Mouse (Mus musculus) fibroblast of lung, adult 2 months (primary cell): ENCODE measurements around the gene Slc26a8.
"Not testable (repeated sequence)": the region's sequence is repeated elsewhere in the genome, so short reads cannot be mapped to it uniquely, and the experiment has no call there.

Experiments used
- DNase-seq: peaks from one replicate; pipeline ENCODE4 v3.0.0-alpha.2; 2011; ENCODE audit warnings: low read depth

Gene Slc26a8

DNA sequence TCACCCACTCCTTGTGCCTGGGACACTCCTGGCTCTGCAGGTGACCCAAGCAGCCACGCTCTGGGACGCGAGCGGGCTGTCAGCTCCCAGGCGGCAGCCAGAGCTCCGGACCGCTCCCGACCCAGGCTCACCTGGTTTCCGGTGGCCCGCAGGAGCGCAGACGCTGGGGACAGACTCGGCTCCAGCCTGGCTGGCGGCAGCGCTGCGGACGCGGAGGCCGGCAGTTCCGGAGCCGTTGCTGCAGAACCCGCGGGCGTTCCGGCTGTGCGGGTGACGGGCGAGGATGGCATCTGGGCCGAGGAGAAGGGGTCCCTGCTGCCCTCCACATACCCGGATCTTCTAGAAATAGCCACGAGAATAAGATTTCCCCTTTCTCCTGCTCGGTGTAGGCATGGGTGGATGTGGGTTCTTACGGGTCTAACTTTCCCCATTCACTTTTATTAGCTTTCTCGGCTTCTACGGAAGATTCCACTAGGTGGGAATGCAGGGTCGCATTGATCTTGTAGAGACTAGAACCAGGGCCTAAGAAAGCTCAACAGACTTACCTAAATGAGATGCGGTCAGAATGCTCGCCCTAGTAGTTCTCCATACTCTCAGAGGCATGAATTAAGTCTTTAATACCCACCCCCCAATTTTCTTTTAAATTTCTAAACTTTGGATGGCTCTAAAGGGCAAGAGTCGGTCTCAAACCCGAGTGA is at the start of gene Slc26a8:
Slc26a8 (minus strand) TSS at position 648 of the 698 bp plus-strand sequence.
- DNase-seq: no peak

DNA sequence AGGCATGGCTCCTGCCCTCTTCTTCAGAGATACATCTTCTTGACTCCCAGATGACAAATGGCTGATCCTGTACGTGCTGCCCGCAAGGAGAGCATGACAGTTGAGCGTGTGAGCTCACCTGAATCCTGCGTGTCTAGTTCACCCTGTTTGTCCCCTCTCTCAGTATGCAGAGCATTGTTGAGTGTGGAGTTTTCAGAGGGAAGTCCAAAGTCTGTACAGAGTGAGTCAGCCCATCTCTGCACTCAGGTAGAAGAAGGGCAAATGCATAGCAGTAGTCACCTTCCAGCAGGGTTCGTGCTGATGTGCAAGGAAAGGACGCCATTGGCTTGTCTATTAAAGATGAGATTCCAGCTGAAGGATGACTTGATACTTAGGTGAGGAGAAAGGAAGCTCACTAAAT is 49.2 kb upstream of the Slc26a8 start:
- DNase-seq: no peak

DNA sequence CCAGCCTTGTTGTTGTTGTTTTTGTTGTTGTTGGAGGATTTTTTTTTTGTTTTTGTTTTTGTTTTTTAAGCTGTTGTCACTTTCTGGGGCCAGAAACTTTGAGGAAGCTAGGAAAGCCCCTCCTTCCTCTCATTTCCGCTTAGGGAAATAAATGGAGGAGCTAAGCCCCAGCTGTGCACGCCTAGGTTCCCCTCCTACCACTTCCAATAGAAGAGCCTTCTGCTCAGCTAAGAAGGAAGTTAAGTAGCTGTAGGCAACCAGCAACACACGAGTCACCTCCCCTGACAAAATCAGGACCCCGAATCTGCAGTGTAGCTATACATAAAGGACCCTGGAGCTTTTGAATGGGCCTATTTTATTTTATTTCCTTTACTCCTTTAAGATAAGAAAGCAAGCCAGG is 47.9 kb upstream of the Slc26a8 start:
- no peak for DNase-seq

DNA sequence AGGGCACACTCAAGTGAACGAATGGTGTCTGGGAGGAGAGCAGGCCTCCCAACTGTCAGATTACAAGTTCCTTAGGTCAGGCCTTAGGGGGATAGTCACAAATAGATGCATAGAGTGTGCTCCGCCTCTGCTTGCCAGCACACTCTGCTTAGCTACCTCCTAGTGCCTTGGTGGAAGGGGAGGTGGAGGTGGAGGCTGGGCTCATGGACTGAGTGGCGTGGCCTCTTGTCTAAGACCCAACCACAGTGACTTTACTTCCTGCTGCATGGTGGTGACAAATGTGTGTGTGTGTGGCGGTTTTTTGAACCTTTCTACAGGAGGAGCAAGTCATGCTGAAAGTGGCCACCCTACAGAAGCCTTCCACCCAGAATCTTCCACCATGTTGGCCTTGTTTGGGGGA is 46.5 kb upstream of the Slc26a8 start:
- DNase-seq: no peak

DNA sequence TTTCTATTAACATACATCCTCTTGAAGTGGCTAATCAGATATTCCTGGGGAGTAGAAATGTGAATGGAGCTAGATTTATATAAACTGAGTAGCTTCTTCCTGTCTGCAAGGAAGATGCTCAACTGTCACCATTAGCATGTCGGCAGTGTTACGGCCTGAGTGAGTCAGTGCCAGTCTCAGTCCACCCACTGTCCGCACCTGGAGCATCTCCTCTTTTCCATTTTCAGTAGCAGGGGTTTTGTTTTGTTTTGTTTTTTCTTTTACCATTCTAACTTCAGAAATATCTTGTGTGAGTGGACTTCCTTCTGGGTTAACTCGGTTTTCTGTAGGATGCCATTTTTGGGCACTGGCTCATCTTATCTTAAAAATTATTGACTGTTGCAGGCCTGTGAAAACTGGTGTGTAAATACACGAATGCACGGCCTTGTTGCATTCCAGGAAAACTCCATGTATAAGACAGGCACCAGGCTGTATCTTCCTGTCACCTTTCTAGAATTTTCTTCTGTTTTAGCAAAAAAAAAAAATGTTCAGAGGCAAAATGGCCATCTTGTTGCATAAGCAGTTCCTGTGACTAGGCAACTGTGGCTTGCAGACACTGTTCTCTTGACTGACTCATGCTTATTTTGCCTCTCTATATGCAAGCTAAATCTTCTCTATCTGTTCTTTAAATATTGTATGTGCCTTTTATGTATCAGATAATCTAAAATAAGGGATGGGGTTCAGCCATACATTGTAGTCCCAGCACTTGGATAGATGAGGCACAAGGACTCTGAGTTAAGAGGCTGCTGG is 45.5 kb upstream of the Slc26a8 start:
- DNase-seq: no peak

DNA sequence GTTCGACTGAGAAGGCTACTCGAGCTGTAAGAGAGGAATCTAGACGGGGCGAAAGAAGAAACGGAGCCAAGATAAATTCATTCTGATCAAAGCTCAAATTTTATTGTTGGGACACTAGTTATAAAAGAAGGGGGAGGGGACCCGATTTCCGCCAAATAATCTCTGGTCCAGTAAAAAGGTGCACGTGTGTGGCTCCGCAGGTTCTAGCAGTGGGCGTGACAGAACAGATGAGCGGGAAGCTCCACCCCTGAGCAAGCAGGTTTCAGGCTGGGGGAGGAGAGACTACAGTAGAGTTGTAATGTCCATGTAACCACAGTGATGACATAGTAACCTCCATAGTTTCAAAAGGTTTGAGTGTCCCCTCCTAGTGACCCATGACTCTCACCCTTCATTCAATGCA is 37.5 kb upstream of the Slc26a8 start:
- not testable (repeated sequence) for DNase-seq

DNA sequence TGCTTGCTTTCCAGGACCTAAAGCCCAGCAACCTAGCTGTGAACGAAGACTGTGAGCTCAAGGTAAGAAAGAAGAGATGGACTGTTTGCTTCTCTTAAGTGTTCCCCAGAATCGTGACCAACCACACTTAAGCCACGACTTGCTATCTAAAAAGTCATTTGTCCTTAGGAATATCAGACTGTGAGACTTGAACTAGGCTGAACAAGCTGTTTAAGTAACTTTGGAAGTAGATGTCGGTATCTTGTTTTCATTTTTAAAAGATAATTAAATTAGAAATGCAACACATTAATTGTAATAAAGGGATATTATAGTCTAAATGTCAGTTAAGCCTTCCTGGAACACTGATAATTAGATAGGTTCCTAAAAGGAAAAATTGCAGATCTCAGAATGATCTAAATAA is 35.8 kb upstream of the Slc26a8 start, which contains the start of gene AC170998.1:
AC170998.1 (plus strand) TSS at position 301 of the 400 bp plus-strand sequence.
- DNase-seq: no peak

DNA sequence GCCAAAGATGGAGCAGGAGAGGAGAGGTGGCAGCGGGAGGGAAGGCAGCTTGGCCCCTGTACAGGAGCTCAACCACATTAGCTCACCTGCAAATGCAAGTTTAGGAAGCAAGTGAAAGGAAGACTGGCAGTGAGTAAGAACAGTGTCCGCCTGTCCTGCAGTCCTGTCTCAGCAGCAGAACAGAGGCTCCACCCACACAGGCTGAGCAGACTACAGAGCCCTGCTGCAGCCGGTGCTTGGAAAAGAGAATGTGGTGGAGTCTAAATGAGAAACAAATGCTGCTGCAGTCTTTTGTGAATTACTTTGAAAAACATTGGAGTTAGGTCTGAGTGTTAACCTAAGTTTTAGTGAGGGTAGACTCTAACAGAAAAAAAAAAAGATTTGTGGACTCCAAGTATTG is 27.5 kb upstream of the Slc26a8 start:
- no peak for DNase-seq

DNA sequence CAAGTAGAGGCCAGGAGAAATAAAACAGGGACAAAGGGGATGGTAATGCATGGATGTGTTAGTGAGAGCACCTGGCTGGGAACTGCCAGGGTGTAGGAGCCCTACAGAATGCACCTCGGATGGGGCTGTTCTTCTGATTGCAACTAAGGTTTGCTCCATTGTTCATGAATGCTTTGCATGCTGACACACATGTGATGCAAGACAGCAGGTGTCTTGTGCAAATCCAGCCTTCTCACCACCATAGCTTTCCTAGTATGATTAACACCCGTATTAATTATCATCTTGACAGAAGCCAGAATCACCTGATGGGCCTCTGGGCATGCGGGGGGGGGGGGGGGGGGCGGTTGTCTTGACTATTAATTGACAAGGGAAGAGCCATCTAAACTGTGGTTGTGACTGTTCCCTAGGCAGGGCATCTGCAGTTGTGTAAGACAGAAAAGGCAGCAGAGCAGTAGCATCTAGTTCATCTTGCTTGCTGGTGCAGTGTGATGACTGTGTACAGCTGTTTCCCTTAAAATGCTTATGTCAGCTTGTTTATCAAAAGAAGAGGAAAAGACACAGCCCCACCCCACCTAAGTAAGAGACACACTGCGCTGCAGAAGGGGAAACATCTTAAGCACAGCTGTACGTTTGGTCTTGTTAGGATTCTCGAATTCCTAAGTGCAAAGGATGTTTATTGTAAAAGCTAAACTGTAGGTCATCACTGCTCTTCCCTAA is 26.0 kb upstream of the Slc26a8 start:
- no peak for DNase-seq

DNA sequence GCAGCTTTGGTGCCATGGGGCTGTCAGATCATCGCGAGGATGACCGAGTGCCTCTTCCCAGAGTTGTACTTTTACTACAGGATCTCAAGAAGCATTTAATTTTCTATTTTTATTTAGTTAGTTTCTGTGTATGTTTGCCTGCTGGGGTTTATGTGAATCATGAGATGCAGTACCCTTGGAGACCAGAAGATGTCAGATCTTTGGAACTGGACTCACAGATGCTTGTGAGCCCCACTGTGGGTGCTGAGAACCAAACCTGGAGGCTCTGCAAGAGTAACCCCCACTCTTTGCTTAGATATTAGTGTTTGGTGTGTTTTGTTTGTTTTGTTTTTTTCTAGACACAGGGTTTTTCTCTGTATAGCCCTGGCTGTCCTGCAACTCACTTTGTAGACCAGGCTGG is 24.0 kb upstream of the Slc26a8 start:
- DNase-seq: no peak

DNA sequence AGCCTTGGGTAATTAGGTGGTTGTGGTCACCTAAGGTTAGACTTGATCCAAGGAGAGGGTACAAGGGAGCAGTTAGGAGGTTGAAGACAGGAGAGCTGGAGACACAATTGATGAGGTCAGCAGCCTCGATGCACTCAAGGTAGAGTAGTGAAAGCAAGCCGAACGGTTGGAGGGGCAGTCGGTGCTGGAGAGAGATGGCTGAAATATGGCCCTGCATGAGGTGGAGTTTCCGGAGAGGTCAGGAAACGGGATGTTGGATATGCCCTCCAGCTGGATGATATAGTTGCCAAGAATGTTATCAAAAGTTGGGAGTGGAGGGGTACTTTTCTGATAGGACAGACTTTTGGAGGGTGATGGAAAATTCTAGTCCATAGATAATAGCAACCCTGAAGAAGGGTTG is 22.3 kb upstream of the Slc26a8 start:
- no peak for DNase-seq

DNA sequence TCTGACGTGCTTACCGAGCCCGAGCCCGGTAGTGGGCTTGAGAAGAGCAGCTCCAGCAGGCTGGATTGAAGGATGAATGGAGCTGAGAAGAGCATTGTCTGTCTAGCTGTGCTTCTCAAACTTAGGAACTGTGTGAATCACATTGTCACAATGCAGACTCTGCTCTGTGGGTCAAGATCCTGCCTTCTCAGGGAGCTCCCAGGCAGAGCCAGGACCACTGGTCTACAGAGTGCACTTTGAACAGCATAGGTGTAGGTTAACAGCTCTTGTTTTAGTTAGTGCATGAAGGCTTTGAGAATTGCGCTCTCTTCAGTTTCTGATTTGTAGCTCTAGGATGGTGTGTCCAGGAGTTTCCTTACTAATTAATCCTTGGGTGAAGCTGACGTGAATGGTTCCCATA is 21.2 kb upstream of the Slc26a8 start:
- DNase-seq: no peak

DNA sequence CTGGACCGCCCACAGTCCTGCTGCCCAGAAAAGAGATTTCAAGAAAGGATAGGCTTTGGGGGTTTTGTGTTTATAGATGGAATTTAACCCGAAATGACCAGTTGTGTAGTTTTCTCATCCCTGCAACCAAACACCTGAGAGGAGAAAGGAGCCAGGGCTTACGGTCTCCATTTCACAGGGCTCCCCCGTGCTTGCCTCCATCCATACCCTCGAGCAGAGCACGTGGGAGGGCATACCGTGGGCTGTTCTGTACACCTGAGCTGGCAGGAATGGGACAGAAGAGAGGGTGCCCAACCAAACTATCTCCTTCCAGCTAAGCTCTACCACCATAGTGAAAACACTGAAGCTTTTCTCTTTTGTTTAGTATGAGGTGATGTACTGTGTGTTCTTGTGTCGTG is 20.3 kb upstream of the Slc26a8 start:
- DNase-seq: no peak

DNA sequence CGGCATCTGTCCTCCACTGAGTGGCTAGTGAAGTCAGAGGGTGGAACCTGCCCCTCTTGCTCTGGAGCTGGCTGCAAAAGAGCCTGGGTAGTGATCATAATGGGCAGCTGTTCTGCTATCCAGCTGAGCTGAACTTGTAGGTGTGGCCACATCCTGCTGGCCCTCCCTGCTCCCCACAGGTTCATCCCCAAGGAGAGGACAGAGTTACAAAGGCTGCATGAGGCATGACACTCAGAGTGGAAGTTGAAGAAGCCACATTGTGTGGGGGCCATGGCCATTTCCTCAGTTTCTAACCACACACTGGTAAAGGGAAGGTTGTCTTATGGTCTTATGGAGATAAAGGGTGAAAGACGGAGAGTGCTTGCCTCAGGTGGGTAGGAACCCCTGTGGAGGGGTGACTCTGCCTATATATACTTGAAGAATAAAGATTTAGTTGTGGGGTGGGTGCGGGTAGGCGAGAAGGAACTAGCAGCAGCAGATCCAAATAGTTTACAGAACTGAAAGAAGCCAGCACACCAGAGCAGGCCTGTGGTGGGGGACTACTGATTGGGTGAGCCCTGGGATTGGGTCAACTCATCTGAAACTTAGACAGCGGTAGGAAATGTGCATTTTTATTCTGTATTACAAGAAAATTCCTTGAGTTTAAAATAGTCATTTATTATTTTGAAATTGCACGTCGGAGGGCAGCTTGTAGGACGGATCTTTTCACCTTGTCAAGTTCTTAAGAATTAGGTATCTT is 19.7 kb upstream of the Slc26a8 start:
- DNase-seq: no peak

DNA sequence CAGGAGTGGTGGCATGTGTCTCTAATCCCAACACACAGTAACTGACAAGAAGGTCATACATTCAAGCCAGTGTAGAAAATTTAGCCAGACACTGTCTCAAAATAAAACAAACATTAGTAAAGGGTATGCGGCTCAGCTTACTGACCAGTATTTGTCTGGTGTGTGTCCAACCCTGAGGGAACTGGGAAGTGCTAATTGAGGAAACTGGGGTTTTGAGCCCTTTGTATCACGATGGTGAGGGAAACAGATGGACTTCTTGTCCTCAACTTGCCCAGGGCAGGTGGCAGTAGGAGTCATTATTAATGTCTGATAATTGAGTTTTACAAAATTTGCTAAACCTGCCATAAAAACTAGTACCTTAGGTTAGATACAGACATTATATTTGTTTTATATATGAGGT is 19.0 kb upstream of the Slc26a8 start:
- no peak for DNase-seq

DNA sequence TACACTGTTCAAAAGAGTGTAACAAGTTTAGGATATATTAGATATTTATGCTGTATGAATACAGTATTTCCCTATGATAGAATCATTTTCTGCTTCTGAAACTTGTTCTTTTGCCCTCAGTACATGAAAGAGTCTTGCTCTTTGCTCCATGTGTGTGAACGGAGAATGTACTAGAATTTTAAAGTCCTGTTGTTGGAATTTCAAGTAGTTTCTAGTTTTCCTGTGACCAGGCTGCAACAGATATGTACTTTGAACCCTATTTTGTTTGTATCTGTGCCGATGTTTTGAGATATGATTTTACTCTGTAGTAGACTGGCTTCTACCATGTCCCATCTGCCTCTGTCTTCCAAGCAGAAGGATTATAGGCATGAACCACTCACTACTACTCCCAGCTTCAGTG is 17.8 kb upstream of the Slc26a8 start:
- DNase-seq: no peak

DNA sequence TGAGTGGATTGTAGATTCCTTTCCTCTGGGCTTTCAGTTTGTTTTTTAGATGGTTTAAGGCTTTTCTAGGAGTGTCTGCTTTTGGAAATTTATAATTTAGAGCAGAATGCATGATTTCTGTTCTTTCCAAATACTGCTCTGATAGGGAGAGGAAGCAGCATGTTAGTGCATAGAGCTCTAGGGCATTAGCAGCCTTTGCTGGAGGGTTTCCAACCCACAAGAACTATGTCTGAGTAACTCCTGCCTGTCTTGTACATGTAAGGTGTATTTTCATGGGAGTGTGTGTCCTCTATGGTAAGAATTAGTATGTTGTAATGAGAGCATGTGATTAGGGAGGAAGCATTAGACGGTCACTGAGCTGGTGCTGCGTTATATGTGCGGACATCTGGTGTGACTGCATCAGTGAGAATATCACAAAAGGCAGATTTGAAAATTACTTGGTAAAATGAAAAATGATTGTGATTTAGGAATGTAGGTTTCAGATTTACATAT is 17.1 kb upstream of the Slc26a8 start:
- no peak for DNase-seq

DNA sequence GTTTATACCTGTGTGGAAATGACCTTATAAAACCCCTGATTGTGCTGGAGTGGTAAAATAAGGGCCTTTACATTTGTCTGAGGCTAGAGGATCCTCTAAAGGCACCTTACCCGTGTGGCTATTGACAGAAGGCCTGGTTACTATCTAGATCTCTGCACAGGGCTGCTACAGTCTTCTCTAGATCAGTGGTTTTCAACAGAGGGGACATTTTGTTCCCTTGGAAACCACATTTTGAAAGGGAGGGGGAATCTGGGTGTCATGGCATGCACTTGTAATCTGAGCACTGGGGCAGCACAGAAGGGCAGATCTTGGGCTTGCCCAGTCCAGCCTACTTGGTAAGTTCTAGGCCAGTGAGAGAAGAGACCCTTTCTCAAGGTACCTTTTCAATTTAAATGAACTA is 16.7 kb upstream of the Slc26a8 start:
- DNase-seq: no peak

DNA sequence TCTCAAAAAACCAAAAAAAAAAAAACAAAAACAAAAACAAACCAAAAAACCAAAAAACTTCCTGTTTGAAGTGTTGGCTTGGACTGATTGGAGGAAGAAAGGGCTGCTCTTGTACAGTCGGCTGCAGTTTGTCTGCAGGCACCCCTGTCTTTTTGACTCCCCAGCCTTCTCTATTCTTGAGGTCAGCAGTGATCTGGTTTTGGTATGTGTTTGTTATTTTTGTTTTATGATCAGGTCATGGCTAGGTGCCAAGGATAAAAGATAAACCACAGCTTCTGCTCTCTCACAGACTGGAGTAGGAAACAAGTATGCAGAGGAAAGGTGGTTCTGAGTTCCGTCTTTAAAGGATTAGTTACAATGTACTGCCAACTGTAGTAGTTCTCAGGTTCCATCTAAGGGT is 12.6 kb upstream of the Slc26a8 start:
- DNase-seq: no peak

DNA sequence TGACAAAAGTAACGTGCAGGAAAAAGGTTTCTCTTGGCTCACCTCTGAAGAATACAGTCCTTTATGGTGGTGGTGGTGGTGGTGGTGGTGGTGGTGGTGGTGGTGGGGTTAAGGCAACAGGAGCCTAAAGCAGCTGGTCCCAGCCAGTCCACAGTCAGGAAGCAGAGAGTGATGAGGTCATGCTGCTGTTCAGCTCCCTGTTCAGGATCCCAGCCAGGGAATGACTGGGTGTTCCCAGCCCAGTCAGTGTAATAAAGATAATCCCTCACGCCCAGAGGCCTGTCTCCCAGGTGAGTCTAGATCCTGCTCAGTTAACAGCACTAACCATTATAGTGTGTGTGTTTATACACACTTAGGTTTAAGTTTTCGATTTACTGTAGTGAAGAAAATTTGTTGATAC is 11.7 kb upstream of the Slc26a8 start:
- no peak for DNase-seq

DNA sequence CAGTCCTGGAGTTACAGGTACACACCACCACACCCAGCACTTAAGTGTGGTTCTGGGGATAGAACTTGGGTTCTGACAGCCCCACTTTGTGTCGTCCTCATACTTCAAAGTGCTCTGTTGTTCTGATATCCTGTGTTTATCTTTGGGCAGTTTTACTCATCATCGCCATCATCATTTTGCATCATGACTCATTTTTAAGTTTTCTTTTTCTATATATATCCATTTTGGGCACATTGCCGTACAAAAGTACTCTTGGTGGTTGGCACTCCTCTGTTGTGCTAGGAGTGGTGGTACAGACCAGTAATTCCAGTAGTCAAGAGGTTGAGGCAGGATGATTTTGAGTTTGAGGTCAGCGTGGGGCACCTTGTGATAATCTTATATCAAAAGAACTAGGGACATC is 11.1 kb upstream of the Slc26a8 start:
- no peak for DNase-seq

DNA sequence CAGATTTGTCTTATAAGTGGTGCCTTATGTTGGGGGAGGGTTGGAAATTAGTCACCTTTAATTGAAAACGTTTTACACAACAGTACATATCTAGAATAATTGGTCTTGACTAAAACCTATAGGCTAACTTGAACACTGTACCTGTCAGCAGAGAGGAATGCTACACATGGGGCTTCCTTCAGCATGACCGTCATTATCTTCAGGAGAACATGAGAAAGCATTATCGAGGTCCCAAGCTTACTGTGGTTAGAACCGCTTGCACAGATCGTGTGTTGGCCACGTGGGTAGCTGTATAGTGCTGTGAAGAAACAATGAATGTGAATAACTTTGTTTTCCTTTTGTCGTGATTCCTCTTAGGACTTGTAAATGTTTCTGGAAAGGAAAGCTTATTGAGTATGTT is 9.8 kb upstream of the Slc26a8 start:
- DNase-seq: no peak
